Mouse (Mus musculus) effector memory CD4-positive, alpha-beta T cell, adult 5 months (primary cell): Measurements from ENCODE around the gene Hs3st1. TPM values are rescaled to one million over a fixed set of nuclear protein-coding genes. Genes with fewer than 3 reads are reported as not detected.

ENCODE experiments used
- polyA plus RNA-seq: library from polyadenylated mRNA; unstranded; fragments of 100-300 nt; shearing (Covaris generic); gene quantifications from one replicate; pipeline ENCODE4 v1.2.1, GENCODE M21; 2017

Gene Hs3st1
- not detected for polyA plus RNA-seq

DNA sequence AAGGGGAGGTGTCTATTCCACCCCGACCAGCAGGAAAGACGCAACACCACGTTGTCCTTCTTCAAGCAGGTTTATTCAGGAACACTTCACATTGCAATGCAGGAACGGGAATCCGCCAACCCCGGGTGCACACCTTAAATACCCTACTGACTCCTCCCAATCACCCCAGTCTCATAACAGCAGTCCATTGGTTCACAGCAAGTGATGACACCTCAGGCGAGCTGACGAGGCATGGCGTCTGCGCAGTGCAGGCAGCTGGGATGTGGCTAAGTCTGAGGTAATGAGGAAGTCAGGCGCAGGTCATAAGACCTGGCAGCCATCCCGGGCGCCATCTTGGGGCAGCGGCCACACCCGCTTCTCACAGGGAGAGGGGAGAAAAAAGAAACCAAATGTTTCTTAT lies at the start of gene Hs3st1:
TSS of gene Hs3st1 (minus strand) at position 101 of the 400 bp plus-strand sequence.

